Mouse (Mus musculus) embryonic facial prominence, embryonic 12.5 days (tissue): ENCODE data around the gene Pth1r. TPM values are rescaled to one million over a fixed set of nuclear protein-coding genes. Genes with fewer than 3 reads are reported as not detected.
A peak's percentile ranks its signal among the peaks of the same experiment; 100 is the strongest.

Experiments
- ATAC-seq: fragments of 200-750 bp; cut with Nextera tagmentation; 2 replicates; pipeline ENCODE4 v1.8.0; 2017; ENCODE audit not compliant: insufficient number of reproducible peaks, insufficient read depth, low FRiP score, low TSS enrichment
- H3K27ac ChIP-seq: fragments of 300-500 bp; sonication (generic); 2 replicates; pipeline ENCODE4 v1.5.1; 2016; ENCODE audit warnings: mild to moderate bottlenecking
- H3K27me3 ChIP-seq: fragments of 300-500 bp; sonication (generic); 2 replicates; pipeline ENCODE4 v1.6.1; 2016; ENCODE audit warnings: mild to moderate bottlenecking, moderate library complexity
- H3K36me3 ChIP-seq: fragments of 300-500 bp; sonication (generic); 2 replicates; pipeline ENCODE4 v1.6.1; 2016; ENCODE audit warnings: mild to moderate bottlenecking
- H3K4me1 ChIP-seq: fragments of 300-500 bp; sonication (generic); 2 replicates; pipeline ENCODE4 v1.6.1; 2016
- H3K4me2 ChIP-seq: fragments of 300-500 bp; sonication (generic); replicated peaks from 2 replicates; pipeline ENCODE4 v1.6.1; 2016; ENCODE audit warnings: mild to moderate bottlenecking, moderate library complexity
- H3K4me3 ChIP-seq: fragments of 300-500 bp; sonication (generic); 2 replicates; pipeline ENCODE4 v1.5.1; 2016; ENCODE audit warnings: mild to moderate bottlenecking
- H3K9ac ChIP-seq: fragments of 300-500 bp; sonication (generic); 2 replicates; pipeline ENCODE4 v1.6.1; 2016; ENCODE audit warnings: mild to moderate bottlenecking, moderate library complexity
- H3K9me3 ChIP-seq: fragments of 300-500 bp; sonication (generic); 2 replicates; pipeline ENCODE4 v1.6.1; 2016; ENCODE audit warnings: mild to moderate bottlenecking, moderate library complexity
- WGBS: fragments of 180-500 bp; shearing (Covaris S2); methylation state at CpG from one replicate; pipeline ENCODE4 v1.1.7; 2016; 5-methylcytosine and 5-hydroxymethylcytosine counted together
- polyA plus RNA-seq: library from polyadenylated mRNA; unstranded; fragments of >200 nt; fragmentation: Nextera tagmentation; extraction: Ambion mirVana; gene quantifications from 2 replicates; pipeline ENCODE4 v1.2.1, GENCODE M21; 2016

Pth1r gene
- polyA plus RNA-seq, 1 experiment from 2014 or later, result 115 TPM

GRCm38 (mm10) chr9:110746238-110746637, 707 bp downstream of the Pth1r start:
- H3K4me1 ChIP-seq, result peaks cover 31% of the 10 kb centered on the region
- no peaks in the 10 kb centered on the region for H3K36me3 ChIP-seq
- ATAC-seq, result no peak
- H3K27ac ChIP-seq, result no peak overlapping the region
- 30% methylated on average over 5 of the region's 5 CpGs for WGBS
- peaks cover 13% of the 10 kb centered on the region; the same call in 1 of the 2 replicates for H3K27me3 ChIP-seq
- H3K4me2 ChIP-seq, result no peak overlapping the region
- no peak overlapping the region for H3K4me3 ChIP-seq
- H3K9ac ChIP-seq, result no peak overlapping the region
- H3K9me3 ChIP-seq, result no peaks in the 10 kb centered on the region

- peaks cover 31% of the 10 kb centered on the region for H3K4me1 ChIP-seq
Observed at GRCm38 (mm10) chr9:110745752-110746151, 1.2 kb downstream of the Pth1r start.

GRCm38 (mm10) chr9:110743456-110744323, 3.3 kb downstream of the Pth1r start:
- ATAC-seq, result no peak
- H3K9ac ChIP-seq, result peak overlapping the region; percentile 92
- H3K4me2 ChIP-seq, result peak overlapping the region; percentile 70
- no peaks in the 10 kb centered on the region for H3K36me3 ChIP-seq
- peak overlapping the region; percentile 97 for H3K27ac ChIP-seq
- peak overlapping the region; percentile 80 for H3K4me3 ChIP-seq
- peaks cover 38% of the 10 kb centered on the region for H3K4me1 ChIP-seq
- WGBS, result 2% methylated on average over 46 of the region's 63 CpGs
- H3K9me3 ChIP-seq, result no peaks in the 10 kb centered on the region
- H3K27me3 ChIP-seq, result peaks cover 17% of the 10 kb centered on the region; the same call in 1 of the 2 replicates

More at GRCm38 (mm10) chr9:110745752-110746151, 1.2 kb downstream of the Pth1r start:
- ATAC-seq, result no peak
- no peak overlapping the region for H3K4me2 ChIP-seq
- 14% methylated on average over 5 of the region's 5 CpGs for WGBS
- no peak overlapping the region for H3K9ac ChIP-seq
- H3K9me3 ChIP-seq, result no peaks in the 10 kb centered on the region
- H3K27ac ChIP-seq, result no peak overlapping the region
- H3K27me3 ChIP-seq, result peaks cover 13% of the 10 kb centered on the region; the same call in 1 of the 2 replicates
- H3K4me3 ChIP-seq, result no peak overlapping the region
- no peaks in the 10 kb centered on the region for H3K36me3 ChIP-seq

- ATAC-seq, result peak; percentile 24; the same call in 1 of the 2 replicates
- Histone ChIP-seq H3K27me3 (peaks cover 17% of the 10 kb centered on the region; the same call in 1 of the 2 replicates), H3K27ac (peak overlapping the region; percentile 97), H3K4me1 (peaks cover 39% of the 10 kb centered on the region), H3K4me3 (peak overlapping the region; percentile 80), H3K36me3 (no peaks in the 10 kb centered on the region), H3K9ac (peak overlapping the region; percentile 92), H3K9me3 (no peaks in the 10 kb centered on the region), H3K4me2 (peak overlapping the region; percentile 70)
- under 1% methylated on average over 48 of the region's 49 CpGs for WGBS
Observed at GRCm38 (mm10) chr9:110742951-110743455, 3.9 kb downstream of the Pth1r start.

- no peaks in the 10 kb centered on the region for H3K9me3 ChIP-seq
- peaks cover 42% of the 10 kb centered on the region for H3K4me1 ChIP-seq
- H3K36me3 ChIP-seq, result no peaks in the 10 kb centered on the region
- peak; percentile 64 for ATAC-seq
- peak overlapping the region; percentile 97 for H3K27ac ChIP-seq
- H3K27me3 ChIP-seq, result peaks cover 17% of the 10 kb centered on the region; the same call in 1 of the 2 replicates
- peak overlapping the region; percentile 80 for H3K4me3 ChIP-seq
- WGBS, result under 1% methylated on average over 45 of the region's 71 CpGs
- H3K9ac ChIP-seq, result peak overlapping the region; percentile 92
- H3K4me2 ChIP-seq, result peak overlapping the region; percentile 70
Observed at GRCm38 (mm10) chr9:110742295-110742950, 4.5 kb downstream of the Pth1r start.

GRCm38 (mm10) chr9:110741711-110742294, 5.1 kb downstream of the Pth1r start, which contains the start of gene Myl3:
TSS of gene Myl3 (plus strand) at chr9:110741861.
- no peaks in the 10 kb centered on the region for H3K9me3 ChIP-seq
- H3K9ac ChIP-seq, result peak within 1 kb of the TSS; percentile 92
- peaks cover 47% of the 10 kb centered on the region for H3K4me1 ChIP-seq
- H3K4me2 ChIP-seq, result peak within 1 kb of the TSS; percentile 70
- ATAC-seq, result 0 out of 2 replicates have a peak, but pooled peaks have one; percentile 3
- peaks cover 17% of the 10 kb centered on the region; the same call in 1 of the 2 replicates for H3K27me3 ChIP-seq
- peak within 1 kb of the TSS; percentile 97 for H3K27ac ChIP-seq
- 2% methylated on average over 17 of the region's 17 CpGs for WGBS
- no peaks in the 10 kb centered on the region for H3K36me3 ChIP-seq
- peak within 1 kb of the TSS; percentile 80 for H3K4me3 ChIP-seq

- Histone ChIP-seq H3K27me3 (peaks cover 15% of the 10 kb centered on the region; the same call in 1 of the 2 replicates), H3K27ac (no peak overlapping the region), H3K4me3 (no peak overlapping the region), H3K36me3 (no peaks in the 10 kb centered on the region), H3K9me3 (no peaks in the 10 kb centered on the region), H3K4me1 (peaks cover 55% of the 10 kb centered on the region), H3K9ac (no peak overlapping the region), H3K4me2 (peak overlapping the region; percentile 70)
- ATAC-seq, result no peak
- 94% methylated on average over 7 of the region's 7 CpGs for WGBS
Observed at GRCm38 (mm10) chr9:110739961-110740360, 7.0 kb downstream of the Pth1r start.

- H3K27me3 ChIP-seq, result peaks cover 4% of the 10 kb centered on the region; the same call in 1 of the 2 replicates
Observed at GRCm38 (mm10) chr9:110738054-110738453, 8.9 kb downstream of the Pth1r start.

GRCm38 (mm10) chr9:110736362-110736761, 10.6 kb downstream of the Pth1r start:
- Histone ChIP-seq H3K9me3 (no peaks in the 10 kb centered on the region), H3K4me1 (peaks cover 82% of the 10 kb centered on the region), H3K27ac (peak overlapping the region; percentile 26; the same call in 1 of the 2 replicates), H3K4me3 (no peak overlapping the region), H3K36me3 (0 out of 2 replicates have a peak, but pooled peaks cover 2% of the 10 kb centered on the region), H3K9ac (peak overlapping the region; percentile 11), H3K4me2 (peak overlapping the region; percentile 10; the same call in 1 of the 2 replicates), H3K27me3 (peaks cover 4% of the 10 kb centered on the region; the same call in 1 of the 2 replicates)
- 33% methylated on average over 9 of the region's 9 CpGs for WGBS
- no peak for ATAC-seq

More at GRCm38 (mm10) chr9:110738054-110738453, 8.9 kb downstream of the Pth1r start:
- Histone ChIP-seq H3K4me3 (no peak overlapping the region), H3K4me1 (peaks cover 71% of the 10 kb centered on the region), H3K9me3 (no peaks in the 10 kb centered on the region), H3K36me3 (no peaks in the 10 kb centered on the region), H3K27ac (no peak overlapping the region), H3K4me2 (no peak overlapping the region), H3K9ac (no peak overlapping the region)
- WGBS, result 18% methylated on average over 1 of the region's 1 CpGs
- ATAC-seq, result no peak

GRCm38 (mm10) chr9:110734154-110734553, 12.8 kb downstream of the Pth1r start:
- Histone ChIP-seq H3K9me3 (no peaks in the 10 kb centered on the region), H3K27ac (no peak overlapping the region), H3K27me3 (no peaks in the 10 kb centered on the region), H3K4me2 (no peak overlapping the region), H3K4me1 (peaks cover 67% of the 10 kb centered on the region), H3K4me3 (no peak overlapping the region), H3K36me3 (peaks cover 9% of the 10 kb centered on the region; the same call in 1 of the 2 replicates), H3K9ac (no peak overlapping the region)
- no peak for ATAC-seq
- WGBS, result 77% methylated on average over 7 of the region's 7 CpGs

- Histone ChIP-seq H3K4me3 (peak overlapping the region; percentile 29), H3K36me3 (peaks cover 14% of the 10 kb centered on the region; the same call in 1 of the 2 replicates), H3K27me3 (no peaks in the 10 kb centered on the region), H3K9ac (peak overlapping the region; percentile 45), H3K9me3 (no peaks in the 10 kb centered on the region), H3K27ac (peak overlapping the region; percentile 69), H3K4me1 (peaks cover 62% of the 10 kb centered on the region), H3K4me2 (peak overlapping the region; percentile 69)
- no peak for ATAC-seq
- 9% methylated on average over 8 of the region's 8 CpGs for WGBS
Observed at GRCm38 (mm10) chr9:110733102-110733501, 13.8 kb downstream of the Pth1r start.
